Mouse (Mus musculus) limb, embryonic 12.5 days (tissue): ENCODE data around the gene Spns1. TPM values are rescaled to one million over a fixed set of nuclear protein-coding genes. Genes with fewer than 3 reads are reported as not detected.

Experiments
- ATAC-seq: fragments of 200-750 bp; cut with Nextera tagmentation; 2 replicates; pipeline ENCODE4 v1.8.0; 2017; ENCODE audit warnings: low read depth, moderate TSS enrichment; ENCODE audit not compliant: insufficient number of reproducible peaks, insufficient read depth, low FRiP score, low TSS enrichment
- H3K27ac ChIP-seq: fragments of 300-500 bp; sonication (generic); 2 replicates; pipeline ENCODE4 v1.5.1; 2016; ENCODE audit warnings: mild to moderate bottlenecking, moderate library complexity
- H3K27me3 ChIP-seq: fragments of 300-500 bp; sonication (generic); 2 replicates; pipeline ENCODE4 v1.6.1; 2016; ENCODE audit warnings: mild to moderate bottlenecking, moderate library complexity
- H3K36me3 ChIP-seq: fragments of 300-500 bp; sonication (generic); 2 replicates; pipeline ENCODE4 v1.6.1; 2016; ENCODE audit warnings: mild to moderate bottlenecking, moderate library complexity
- H3K4me1 ChIP-seq: fragments of 300-500 bp; sonication (generic); replicated peaks from 2 replicates; pipeline ENCODE4 v1.6.1; 2016
- H3K4me2 ChIP-seq: fragments of 300-500 bp; sonication (generic); 2 replicates; pipeline ENCODE4 v1.6.1; 2016; ENCODE audit warnings: mild to moderate bottlenecking, moderate library complexity
- H3K4me3 ChIP-seq: fragments of 300-500 bp; sonication (generic); replicated peaks from 2 replicates; pipeline ENCODE4 v1.5.1; 2016; ENCODE audit warnings: mild to moderate bottlenecking
- H3K9ac ChIP-seq: fragments of 300-500 bp; sonication (generic); replicated peaks from 2 replicates; pipeline ENCODE4 v1.6.1; 2016; ENCODE audit warnings: mild to moderate bottlenecking, moderate library complexity
- H3K9me3 ChIP-seq: fragments of 300-500 bp; sonication (generic); 2 replicates; pipeline ENCODE4 v1.6.1; 2016; ENCODE audit warnings: mild to moderate bottlenecking, moderate library complexity
- WGBS: fragments of 180-500 bp; shearing (Covaris S2); methylation state at CpG from one replicate; pipeline ENCODE4 v1.1.7; 2016; 5-methylcytosine and 5-hydroxymethylcytosine counted together
- polyA plus RNA-seq: library from polyadenylated mRNA; unstranded; fragments of >200 nt; fragmentation: Nextera tagmentation; extraction: Ambion mirVana; gene quantifications from 2 replicates; pipeline ENCODE4 v1.2.1, GENCODE M21; 2016

Spns1 gene
- polyA plus RNA-seq, 1 experiment from 2014 or later = 57.2 TPM

DNA sequence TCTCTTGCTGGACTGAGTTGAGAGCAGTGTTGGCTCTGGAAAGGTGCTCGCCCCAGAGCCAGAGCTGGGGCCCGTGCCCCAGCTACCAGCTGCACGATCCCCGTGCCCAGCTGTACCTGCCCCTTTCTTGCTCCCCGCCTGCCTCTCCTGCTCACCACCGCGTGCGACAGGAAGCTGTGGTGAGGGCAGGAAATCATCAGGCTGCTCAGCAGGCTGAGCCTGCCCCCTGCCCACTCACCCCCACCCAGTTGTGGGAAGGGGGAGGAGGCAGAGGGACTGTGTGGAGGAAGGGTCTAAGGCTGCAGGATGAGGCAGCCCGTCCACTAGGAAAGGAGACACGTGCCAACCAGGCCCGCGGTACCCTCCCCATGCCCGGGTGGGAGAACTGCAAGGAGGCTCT, 7.9 kb downstream of the Spns1 start, which contains the start of gene Lat:
Gene Lat, minus strand, starts transcription at position 178 of the 400 bp plus-strand sequence.
- H3K9ac ChIP-seq = no peak within 1 kb of the TSS; the same call in 1 of the 2 replicates
- no peak; the same call in 1 of the 2 replicates for ATAC-seq
- no peaks in the 10 kb centered on the region for H3K9me3 ChIP-seq
- H3K27ac ChIP-seq = no peak within 1 kb of the TSS
- WGBS = 74% methylated on average over 13 of the region's 13 CpGs
- peaks cover 68% of the 10 kb centered on the region for H3K36me3 ChIP-seq
- no peak within 1 kb of the TSS for H3K4me3 ChIP-seq
- H3K4me1 ChIP-seq = no peaks in the 10 kb centered on the region
- no peak within 1 kb of the TSS for H3K4me2 ChIP-seq
- H3K27me3 ChIP-seq = no peaks in the 10 kb centered on the region

DNA sequence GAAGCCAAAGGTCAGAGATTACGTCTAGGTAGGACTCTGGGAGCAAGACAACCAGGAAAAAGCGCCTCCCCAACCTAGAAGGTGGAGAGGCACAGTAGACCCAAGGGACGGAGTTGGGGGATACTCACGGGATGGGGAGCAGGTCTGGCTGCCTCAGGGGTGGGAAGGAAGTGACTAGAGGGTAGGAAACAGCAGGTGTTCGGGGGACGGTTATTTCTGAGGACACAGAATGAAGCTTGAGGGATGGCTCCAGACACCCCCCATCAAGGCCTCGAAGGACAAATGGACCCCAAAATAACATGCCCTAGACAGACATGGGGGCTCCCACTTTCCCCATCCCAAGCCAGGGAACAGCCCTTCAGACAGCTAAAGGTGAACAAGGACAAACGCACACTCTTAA, 8.9 kb downstream of the Spns1 start:
- no peak overlapping the region for H3K4me2 ChIP-seq
- H3K4me3 ChIP-seq = no peak overlapping the region
- peaks cover 67% of the 10 kb centered on the region for H3K36me3 ChIP-seq
- WGBS = 88% methylated on average over 8 of the region's 8 CpGs
- no peak for ATAC-seq
- H3K9me3 ChIP-seq = no peaks in the 10 kb centered on the region
- no peaks in the 10 kb centered on the region for H3K27me3 ChIP-seq
- H3K27ac ChIP-seq = no peak overlapping the region
- no peak overlapping the region for H3K9ac ChIP-seq
- no peaks in the 10 kb centered on the region for H3K4me1 ChIP-seq

GRCm38 (mm10) chr7:126367636-126368035, 9.6 kb downstream of the Spns1 start:
- no peak overlapping the region for H3K4me3 ChIP-seq
- ATAC-seq = no peak
- peaks cover 60% of the 10 kb centered on the region for H3K36me3 ChIP-seq
- H3K4me1 ChIP-seq = no peaks in the 10 kb centered on the region
- no peak overlapping the region for H3K9ac ChIP-seq
- H3K9me3 ChIP-seq = no peaks in the 10 kb centered on the region
- H3K4me2 ChIP-seq = no peak overlapping the region
- whole genome bisulfite sequencing = 84% methylated on average over 10 of the region's 10 CpGs
- H3K27ac ChIP-seq = no peak overlapping the region
- no peaks in the 10 kb centered on the region for H3K27me3 ChIP-seq

GRCm38 (mm10) chr7:126363038-126363437, 14.2 kb downstream of the Spns1 start:
- Histone ChIP-seq H3K9me3 (no peaks in the 10 kb centered on the region), H3K9ac (no peak overlapping the region)
- 80% methylated on average over 6 of the region's 6 CpGs for WGBS

GRCm38 (mm10) chr7:126359049-126359448, 18.2 kb downstream of the Spns1 start:
- no peak overlapping the region for H3K9ac ChIP-seq
- no peak overlapping the region for H3K4me2 ChIP-seq
- no peaks in the 10 kb centered on the region for H3K9me3 ChIP-seq
- H3K4me1 ChIP-seq = no peaks in the 10 kb centered on the region; the same call in 1 of the 2 replicates
- no peak for ATAC-seq
- H3K27me3 ChIP-seq = no peaks in the 10 kb centered on the region
- H3K27ac ChIP-seq = no peak overlapping the region
- peaks cover 6% of the 10 kb centered on the region; the same call in 1 of the 2 replicates for H3K36me3 ChIP-seq
- 73% methylated on average over 13 of the region's 13 CpGs for WGBS
- no peak overlapping the region for H3K4me3 ChIP-seq

More at GRCm38 (mm10) chr7:126363038-126363437, 14.2 kb downstream of the Spns1 start:
- H3K27me3 ChIP-seq = no peaks in the 10 kb centered on the region
- H3K4me3 ChIP-seq = no peak overlapping the region
- no peak overlapping the region for H3K27ac ChIP-seq
- H3K4me2 ChIP-seq = no peak overlapping the region
- H3K36me3 ChIP-seq = peaks cover 19% of the 10 kb centered on the region; the same call in 1 of the 2 replicates
- no peak for ATAC-seq
- no peaks in the 10 kb centered on the region for H3K4me1 ChIP-seq

DNA sequence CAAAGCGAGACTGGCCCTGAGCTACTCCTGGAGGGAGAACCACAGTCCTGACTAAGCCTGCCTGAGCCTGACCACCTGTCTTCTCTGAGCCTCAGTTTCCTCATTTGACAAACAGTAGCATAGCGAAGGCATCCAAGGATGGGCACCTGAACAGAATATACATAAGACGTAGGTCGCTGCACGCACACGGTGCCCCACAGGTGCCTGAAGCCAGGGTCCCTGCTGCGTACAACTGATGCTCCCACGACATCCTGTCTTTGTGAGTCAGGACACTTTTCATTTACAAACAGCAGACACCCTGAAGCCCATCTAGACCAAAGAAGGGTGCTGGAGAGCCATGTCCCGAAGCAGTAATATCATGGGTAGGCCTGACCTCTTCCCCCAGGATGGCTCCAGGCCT, 18.8 kb downstream of the Spns1 start:
- H3K36me3 ChIP-seq = no peaks in the 10 kb centered on the region

DNA sequence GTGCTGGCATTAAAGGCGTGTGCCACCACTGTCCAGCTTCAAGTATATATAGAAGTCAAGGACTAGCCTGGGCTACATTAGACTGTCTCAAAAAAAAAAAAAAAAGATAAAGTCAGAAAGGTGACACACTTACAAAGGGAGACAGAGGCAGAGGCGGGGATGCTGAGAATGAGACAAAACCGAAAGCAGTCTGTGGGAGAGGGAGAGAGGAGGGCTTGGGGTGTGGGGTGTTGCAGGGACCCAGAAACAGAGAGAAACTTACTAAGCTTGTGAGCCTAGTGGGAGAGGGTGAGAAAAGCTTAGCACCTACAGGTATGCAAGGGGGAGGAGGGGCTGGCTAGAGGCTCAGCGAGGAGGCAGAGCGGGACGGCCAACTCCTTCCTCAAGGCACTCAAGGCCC, 19.4 kb downstream of the Spns1 start:
- H3K4me2 ChIP-seq = no peak overlapping the region
- H3K9me3 ChIP-seq = no peaks in the 10 kb centered on the region
- no peaks in the 10 kb centered on the region for H3K27me3 ChIP-seq
- no peak for ATAC-seq
- WGBS = 83% methylated on average over 6 of the region's 6 CpGs
- no peaks in the 10 kb centered on the region; the same call in 1 of the 2 replicates for H3K4me1 ChIP-seq
- H3K27ac ChIP-seq = no peak overlapping the region
- no peaks in the 10 kb centered on the region for H3K36me3 ChIP-seq
- no peak overlapping the region for H3K4me3 ChIP-seq
- no peak overlapping the region for H3K9ac ChIP-seq

More for the DNA sequence above, 18.8 kb downstream of the Spns1 start:
- Histone ChIP-seq H3K4me1 (no peaks in the 10 kb centered on the region; the same call in 1 of the 2 replicates), H3K9ac (no peak overlapping the region), H3K27ac (no peak overlapping the region), H3K9me3 (no peaks in the 10 kb centered on the region), H3K4me3 (no peak overlapping the region), H3K4me2 (no peak overlapping the region), H3K27me3 (no peaks in the 10 kb centered on the region)
- WGBS = 92% methylated on average over 9 of the region's 9 CpGs
- no peak for ATAC-seq

DNA sequence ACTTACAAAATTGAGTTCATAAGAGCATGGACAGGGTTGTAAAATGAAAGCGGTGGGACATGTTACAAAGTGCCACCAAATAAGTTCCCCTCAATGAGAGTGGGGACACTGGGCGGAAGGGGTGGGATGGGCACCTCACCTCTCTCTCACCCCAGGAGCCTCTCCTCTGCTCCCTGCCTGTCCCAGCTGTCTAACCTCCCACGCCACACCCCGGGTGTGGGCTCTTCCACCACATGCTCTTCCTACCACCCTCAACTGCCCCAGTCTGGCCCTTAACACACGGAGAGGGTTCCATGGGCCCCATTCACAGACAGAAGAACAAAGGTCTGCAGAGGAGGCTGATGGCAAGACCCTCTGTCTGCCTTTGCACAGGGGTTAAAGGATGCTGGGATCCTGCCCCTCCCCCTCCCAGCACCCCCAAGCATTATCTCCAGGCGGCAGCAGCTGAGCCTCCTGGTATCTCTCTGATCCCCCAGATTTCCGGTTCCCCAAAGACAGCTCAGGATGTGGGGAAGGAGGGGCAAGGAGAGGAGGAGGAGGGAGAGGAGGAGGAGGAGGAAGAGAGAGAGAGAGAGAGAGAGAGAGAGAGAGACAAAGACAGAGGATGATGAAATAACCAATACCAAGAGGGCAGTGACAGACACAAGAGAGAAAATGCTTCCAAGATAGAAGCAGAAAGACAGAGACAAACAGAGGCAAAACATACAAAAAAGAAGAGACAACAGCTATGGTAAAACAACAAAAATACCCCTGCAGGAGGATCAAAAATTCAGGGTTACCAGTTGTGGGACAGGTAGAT, 20.3 kb downstream of the Spns1 start:
- WGBS = 53% methylated on average over 7 of the region's 7 CpGs
- H3K27ac ChIP-seq = no peak overlapping the region
- no peaks in the 10 kb centered on the region for H3K36me3 ChIP-seq
- ATAC-seq = no peak
- no peaks in the 10 kb centered on the region for H3K9me3 ChIP-seq
- no peaks in the 10 kb centered on the region; the same call in 1 of the 2 replicates for H3K4me1 ChIP-seq
- no peak overlapping the region for H3K9ac ChIP-seq
- no peak overlapping the region for H3K4me3 ChIP-seq
- H3K4me2 ChIP-seq = no peak overlapping the region
- no peaks in the 10 kb centered on the region for H3K27me3 ChIP-seq

DNA sequence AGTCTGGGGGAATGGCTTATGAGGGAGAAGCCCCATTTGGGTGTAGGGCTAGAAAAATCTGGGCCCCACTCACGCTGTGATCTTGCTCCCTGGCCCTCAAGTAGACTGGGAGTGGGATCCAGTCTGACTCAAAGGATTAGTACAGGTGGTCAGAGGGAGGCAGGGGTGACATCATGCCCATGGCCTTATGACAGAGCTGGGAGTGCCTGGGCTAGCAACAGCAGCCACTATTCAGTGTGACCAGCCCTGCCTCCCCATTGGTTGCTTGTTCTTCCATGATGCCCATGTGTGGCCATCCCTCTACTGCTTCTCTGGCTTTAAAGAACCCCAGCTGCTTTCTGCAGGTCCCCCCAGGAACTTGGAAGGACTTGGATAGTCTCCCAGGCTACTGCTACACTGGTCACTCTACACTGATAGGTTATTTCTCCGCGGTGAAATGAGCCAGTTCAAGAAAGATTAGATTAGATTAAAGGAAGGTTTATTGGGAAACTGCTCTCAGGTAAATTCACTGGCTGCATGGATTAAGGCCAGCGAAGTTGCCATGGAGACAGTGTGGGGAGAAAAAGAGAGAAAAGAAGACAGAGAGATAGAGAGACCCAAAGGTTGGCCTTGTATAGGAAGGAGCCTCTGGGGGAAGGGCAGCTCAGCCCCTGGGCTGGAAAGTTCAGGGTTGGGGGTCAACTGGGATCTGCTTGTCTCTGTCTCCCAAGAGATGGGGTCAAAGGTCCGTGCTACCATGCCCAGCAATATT, 21.2 kb downstream of the Spns1 start:
- Histone ChIP-seq H3K9ac (no peak overlapping the region), H3K4me2 (no peak overlapping the region), H3K9me3 (no peaks in the 10 kb centered on the region), H3K27ac (no peak overlapping the region), H3K27me3 (no peaks in the 10 kb centered on the region), H3K4me1 (no peaks in the 10 kb centered on the region; the same call in 1 of the 2 replicates), H3K4me3 (no peak overlapping the region), H3K36me3 (no peaks in the 10 kb centered on the region)
- WGBS = 57% methylated on average over 5 of the region's 5 CpGs
- no peak for ATAC-seq

GRCm38 (mm10) chr7:126354738-126355614, 22.3 kb downstream of the Spns1 start:
- H3K27ac ChIP-seq = no peak overlapping the region
- 64% methylated on average over 14 of the region's 14 CpGs for WGBS

More at GRCm38 (mm10) chr7:126354738-126355614, 22.3 kb downstream of the Spns1 start:
- Histone ChIP-seq H3K9me3 (no peaks in the 10 kb centered on the region), H3K4me2 (no peak overlapping the region), H3K4me1 (no peaks in the 10 kb centered on the region; the same call in 1 of the 2 replicates), H3K9ac (no peak overlapping the region), H3K27me3 (no peaks in the 10 kb centered on the region; the same call in 1 of the 2 replicates), H3K4me3 (no peak overlapping the region), H3K36me3 (no peaks in the 10 kb centered on the region)
- ATAC-seq = no peak
